Mouse (Mus musculus): ENCODE measurements around the gene 1700018G05Rik. TPM values are rescaled to one million over a fixed set of nuclear protein-coding genes. Genes with fewer than 3 reads are reported as not detected.
"Not testable (repeated sequence)": the region's sequence is repeated elsewhere in the genome, so short reads cannot be mapped to it uniquely, and the experiment has no call there.

1700018G05Rik gene
- polyA plus RNA-seq, 1 experiment from 2014 or later = not detected

- not testable (repeated sequence) for H3K4me1 ChIP-seq (ENCODE audit: control insufficient read depth, insufficient read depth, low read length); H3K4me2 ChIP-seq (ENCODE audit: low read depth, severe bottlenecking); H3K4me3 ChIP-seq (ENCODE audit: low read depth, low read length); H3K27ac ChIP-seq (replicated peaks; ENCODE audit: low read depth, low read length); H3K9ac ChIP-seq (ENCODE audit: low read length); H3K9me3 ChIP-seq (ENCODE audit: control insufficient read depth, low read length); ATAC-seq (ENCODE audit: insufficient number of reproducible peaks, low FRiP score, low TSS enrichment, low read depth); H3K27me3 ChIP-seq (ENCODE audit: control insufficient read depth, insufficient read depth, low read length); DNase-seq (ENCODE audit: low spot score); H3K36me3 ChIP-seq (ENCODE audit: control insufficient read depth, insufficient read depth, low read length)
- WGBS = 93% methylated on average over 11 of the region's 11 CpGs
Observed at GRCm38 (mm10) chrX:102950136-102950535, 22.0 kb downstream of the 1700018G05Rik start.

- no peak overlapping the region for H3K4me2 ChIP-seq (ENCODE audit: low read depth, severe bottlenecking)
- no peak overlapping the region for H3K27ac ChIP-seq (replicated peaks; ENCODE audit: low read depth, low read length)
- H3K9me3 ChIP-seq (ENCODE audit: control insufficient read depth, low read length) = no peaks in the 10 kb centered on the region
- DNase-seq (ENCODE audit: low spot score) = peak; percentile 23
- H3K9ac ChIP-seq (ENCODE audit: low read length) = no peak overlapping the region
- WGBS = 45% methylated on average over 4 of the region's 4 CpGs
- ATAC-seq (ENCODE audit: insufficient number of reproducible peaks, low FRiP score, low TSS enrichment, low read depth) = no peak
- no peak overlapping the region for H3K4me3 ChIP-seq (ENCODE audit: low read depth, low read length)
- 0 out of 2 replicates have a peak, but pooled peaks cover 2% of the 10 kb centered on the region for H3K27me3 ChIP-seq (ENCODE audit: control insufficient read depth, insufficient read depth, low read length)
- no peaks in the 10 kb centered on the region for H3K4me1 ChIP-seq (ENCODE audit: control insufficient read depth, insufficient read depth, low read length)
- no peaks in the 10 kb centered on the region for H3K36me3 ChIP-seq (ENCODE audit: control insufficient read depth, insufficient read depth, low read length)
Observed at GRCm38 (mm10) chrX:102958917-102959316, 30.7 kb downstream of the 1700018G05Rik start.

GRCm38 (mm10) chrX:102960581-102960980, 32.4 kb downstream of the 1700018G05Rik start:
- H3K4me1 ChIP-seq (ENCODE audit: control insufficient read depth, insufficient read depth, low read length) = no peaks in the 10 kb centered on the region
- no peaks in the 10 kb centered on the region for H3K36me3 ChIP-seq (ENCODE audit: control insufficient read depth, insufficient read depth, low read length)
- H3K9ac ChIP-seq (ENCODE audit: low read length) = no peak overlapping the region
- no peaks in the 10 kb centered on the region for H3K9me3 ChIP-seq (ENCODE audit: control insufficient read depth, low read length)
- no peak overlapping the region for H3K4me2 ChIP-seq (ENCODE audit: low read depth, severe bottlenecking)
- no peak for ATAC-seq (ENCODE audit: insufficient number of reproducible peaks, low FRiP score, low TSS enrichment, low read depth)
- H3K4me3 ChIP-seq (ENCODE audit: low read depth, low read length) = no peak overlapping the region
- 77% methylated on average over 2 of the region's 2 CpGs for WGBS
- DNase-seq (ENCODE audit: low spot score) = no peak
- no peaks in the 10 kb centered on the region for H3K27me3 ChIP-seq (ENCODE audit: control insufficient read depth, insufficient read depth, low read length)
- H3K27ac ChIP-seq (replicated peaks; ENCODE audit: low read depth, low read length) = no peak overlapping the region

Other genes with a start within 250 kb of the 1700018G05Rik start
- not detected in 2 replicates for gene Gm3880, start 241.4 kb upstream of the 1700018G05Rik start, polyA plus RNA-seq (2014; fragmentation: Nextera tagmentation; extraction: Ambion mirVana)
- gene Gm9112, start 220.7 kb upstream of the 1700018G05Rik start, polyA plus RNA-seq (2014; fragmentation: Nextera tagmentation; extraction: Ambion mirVana) = not detected in 2 replicates
- gene Dmrtc1b, start 220.5 kb upstream of the 1700018G05Rik start, polyA plus RNA-seq (2014; fragmentation: Nextera tagmentation; extraction: Ambion mirVana) = not detected in 2 replicates
- gene Dmrtc1c1, start 125.4 kb upstream of the 1700018G05Rik start, polyA plus RNA-seq (2014; fragmentation: Nextera tagmentation; extraction: Ambion mirVana) = not detected in 2 replicates
- gene Dmrtc1c2, start 73.8 kb upstream of the 1700018G05Rik start, polyA plus RNA-seq (2014; fragmentation: Nextera tagmentation; extraction: Ambion mirVana) = not detected in 2 replicates
- not detected in 2 replicates for gene 1700031F05Rik, start 60.4 kb upstream of the 1700018G05Rik start, polyA plus RNA-seq (2014; fragmentation: Nextera tagmentation; extraction: Ambion mirVana)
- gene Dmrtc1a, start 19.7 kb upstream of the 1700018G05Rik start, polyA plus RNA-seq (2014; fragmentation: Nextera tagmentation; extraction: Ambion mirVana) = 0.60 TPM in 1 of 2 replicates, not detected in the other
- gene 1700011M02Rik, start 19.5 kb upstream of the 1700018G05Rik start, polyA plus RNA-seq (2014; fragmentation: Nextera tagmentation; extraction: Ambion mirVana) = not detected in 2 replicates

Measured in limb, embryonic 11.5 days (tissue).